Mouse (Mus musculus) heart, embryonic 12.5 days (tissue): ENCODE data around the gene Epha4. TPM values are rescaled to one million over a fixed set of nuclear protein-coding genes. Genes with fewer than 3 reads are reported as not detected.

Source experiments
- ATAC-seq: fragments of 200-750 bp; cut with Nextera tagmentation; 2 replicates; pipeline ENCODE4 v1.8.0; 2017; ENCODE audit warnings: moderate TSS enrichment, moderate library complexity; ENCODE audit not compliant: insufficient number of reproducible peaks, low FRiP score
- H3K27ac ChIP-seq: fragments of 300-500 bp; sonication (generic); 2 replicates; pipeline ENCODE4 v1.5.1; 2016; ENCODE audit warnings: mild to moderate bottlenecking, moderate library complexity; ENCODE audit not compliant: poor library complexity, severe bottlenecking
- H3K27me3 ChIP-seq: fragments of 300-500 bp; sonication (generic); replicated peaks from 2 replicates; pipeline ENCODE4 v1.6.1; 2016; ENCODE audit warnings: mild to moderate bottlenecking, moderate library complexity
- H3K36me3 ChIP-seq: fragments of 300-500 bp; sonication (generic); 2 replicates; pipeline ENCODE4 v1.6.1; 2016; ENCODE audit warnings: mild to moderate bottlenecking, moderate library complexity
- H3K4me1 ChIP-seq: fragments of 300-500 bp; sonication (generic); replicated peaks from 2 replicates; pipeline ENCODE4 v1.6.1; 2016; ENCODE audit warnings: mild to moderate bottlenecking
- H3K4me2 ChIP-seq: fragments of 300-500 bp; sonication (generic); 2 replicates; pipeline ENCODE4 v1.6.1; 2016; ENCODE audit warnings: mild to moderate bottlenecking, moderate library complexity
- H3K4me3 ChIP-seq: fragments of 300-500 bp; sonication (generic); 2 replicates; pipeline ENCODE4 v1.5.1; 2016; ENCODE audit warnings: mild to moderate bottlenecking
- H3K9ac ChIP-seq: fragments of 300-500 bp; sonication (generic); 2 replicates; pipeline ENCODE4 v1.6.1; 2016; ENCODE audit warnings: mild to moderate bottlenecking, moderate library complexity
- H3K9me3 ChIP-seq: fragments of 300-500 bp; sonication (generic); replicated peaks from 2 replicates; pipeline ENCODE4 v1.6.1; 2016; ENCODE audit warnings: mild to moderate bottlenecking, moderate library complexity
- WGBS: fragments of 180-500 bp; shearing (Covaris S2); methylation state at CpG from one replicate; pipeline ENCODE4 v1.1.7; 2016; 5-methylcytosine and 5-hydroxymethylcytosine counted together
- polyA plus RNA-seq: library from polyadenylated mRNA; unstranded; fragments of >200 nt; fragmentation: Nextera tagmentation; extraction: Ambion mirVana; gene quantifications from 2 replicates; pipeline ENCODE4 v1.2.1, GENCODE M21; 2016

Epha4 gene
- polyA plus RNA-seq, 1 experiment from 2014 or later, result 6.2 TPM

GRCm38 (mm10) chr1:77457446-77457800 lies 57.5 kb downstream of the Epha4 start:
- H3K36me3 ChIP-seq, result no peaks in the 10 kb centered on the region
- H3K27me3 ChIP-seq, result no peaks in the 10 kb centered on the region
- no peak for ATAC-seq
- 65% methylated on average over 6 of the region's 6 CpGs for WGBS
- no peak overlapping the region for H3K27ac ChIP-seq
- H3K4me3 ChIP-seq, result no peak overlapping the region
- no peak overlapping the region for H3K4me2 ChIP-seq
- H3K4me1 ChIP-seq, result peaks cover 16% of the 10 kb centered on the region
- no peaks in the 10 kb centered on the region for H3K9me3 ChIP-seq
- no peak overlapping the region for H3K9ac ChIP-seq

DNA sequence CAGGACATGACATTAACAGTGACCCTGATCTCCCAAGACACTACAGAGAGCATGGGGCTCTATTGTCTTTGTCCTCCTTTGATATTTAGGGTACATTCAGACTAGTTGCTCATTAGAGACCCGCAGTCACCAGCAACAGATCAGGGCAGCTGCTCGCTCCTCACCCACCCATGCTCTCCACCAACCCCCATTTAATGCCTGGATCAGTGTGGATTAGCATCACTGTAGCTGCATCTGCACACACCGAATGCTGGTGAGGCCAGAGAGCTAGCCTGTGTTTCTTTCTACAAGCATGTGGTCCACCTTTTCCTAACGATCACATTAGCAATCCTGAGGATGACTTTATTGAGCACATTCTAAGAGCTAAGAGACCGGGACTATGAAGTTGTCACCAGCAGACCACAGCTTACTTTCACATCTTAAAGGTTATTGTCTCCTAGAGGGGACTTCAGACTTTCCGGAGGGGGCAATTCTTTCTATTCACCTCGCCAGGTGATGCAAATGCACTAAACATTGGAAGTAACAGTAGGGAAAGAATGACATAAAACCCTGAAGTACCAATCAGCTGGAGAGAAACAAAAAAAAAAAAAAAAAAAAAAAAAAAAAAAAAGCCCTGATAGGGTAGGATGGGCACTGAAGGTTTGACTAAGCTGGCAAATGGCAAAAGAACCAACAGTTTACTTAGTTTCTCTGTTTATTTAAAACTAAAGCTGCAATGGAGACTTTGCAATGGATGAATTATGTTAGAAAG lies 58.0 kb downstream of the Epha4 start:
- 79% methylated on average over 7 of the region's 7 CpGs for WGBS
- ATAC-seq, result no peak

DNA sequence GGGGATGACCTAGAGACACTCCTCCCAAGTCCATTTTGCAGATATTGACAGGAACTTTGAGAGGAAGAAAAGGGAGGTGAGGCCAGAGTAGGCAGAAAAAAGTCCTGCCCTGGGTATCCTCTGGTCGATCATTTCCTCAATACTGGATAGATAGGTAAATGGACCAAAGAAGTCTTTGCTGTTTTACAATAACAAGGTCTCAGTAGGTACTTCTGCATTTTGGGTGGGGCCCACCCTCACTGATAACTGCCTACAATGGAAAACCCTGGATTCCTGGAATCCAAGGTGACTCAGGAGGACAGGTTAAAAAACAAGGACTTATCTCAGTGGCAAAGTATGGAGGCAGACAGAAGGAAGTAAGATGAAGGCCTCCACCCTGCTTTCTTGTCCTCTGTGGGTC lies 61.1 kb downstream of the Epha4 start:
- Histone ChIP-seq H3K4me3 (no peak overlapping the region), H3K27me3 (no peaks in the 10 kb centered on the region), H3K9me3 (no peaks in the 10 kb centered on the region), H3K9ac (no peak overlapping the region), H3K27ac (no peak overlapping the region), H3K36me3 (no peaks in the 10 kb centered on the region), H3K4me1 (no peaks in the 10 kb centered on the region), H3K4me2 (no peak overlapping the region)
- 85% methylated on average over 1 of the region's 1 CpGs for WGBS
- ATAC-seq, result no peak

More for the DNA sequence above, 58.0 kb downstream of the Epha4 start:
- H3K27ac ChIP-seq, result no peak overlapping the region
- no peaks in the 10 kb centered on the region for H3K36me3 ChIP-seq
- H3K9me3 ChIP-seq, result no peaks in the 10 kb centered on the region
- no peak overlapping the region for H3K9ac ChIP-seq
- H3K4me3 ChIP-seq, result no peak overlapping the region
- no peaks in the 10 kb centered on the region for H3K27me3 ChIP-seq
- H3K4me1 ChIP-seq, result peaks cover 11% of the 10 kb centered on the region
- H3K4me2 ChIP-seq, result no peak overlapping the region

GRCm38 (mm10) chr1:77452721-77453120 lies 62.2 kb downstream of the Epha4 start:
- Histone ChIP-seq H3K36me3 (no peaks in the 10 kb centered on the region), H3K9ac (no peak overlapping the region), H3K9me3 (no peaks in the 10 kb centered on the region), H3K4me3 (no peak overlapping the region), H3K27me3 (no peaks in the 10 kb centered on the region), H3K4me1 (no peaks in the 10 kb centered on the region), H3K27ac (no peak overlapping the region), H3K4me2 (no peak overlapping the region)
- WGBS, result 78% methylated on average over 3 of the region's 3 CpGs
- no peak for ATAC-seq

DNA sequence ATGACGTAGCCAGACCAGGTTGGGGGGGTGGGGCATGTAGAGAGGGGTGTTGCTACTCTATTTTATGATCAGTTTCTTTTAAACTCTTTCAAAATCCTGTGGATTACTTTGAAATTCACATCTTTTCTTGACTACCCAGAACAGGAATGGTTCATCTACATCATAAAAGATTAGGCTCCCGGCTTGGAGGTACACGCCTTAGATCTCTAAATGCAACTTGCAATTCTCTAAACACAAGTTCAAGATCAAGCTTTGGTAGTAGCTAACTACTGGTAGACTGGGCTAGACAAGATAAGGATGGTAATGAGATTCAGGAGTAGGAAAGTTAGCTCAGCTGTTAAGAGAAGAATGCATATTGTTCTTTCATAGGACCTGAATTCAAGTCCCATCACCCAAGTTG lies 63.3 kb downstream of the Epha4 start:
- no peak for ATAC-seq
- Histone ChIP-seq H3K27ac (no peak overlapping the region), H3K4me2 (no peak overlapping the region), H3K9ac (no peak overlapping the region), H3K36me3 (no peaks in the 10 kb centered on the region), H3K27me3 (no peaks in the 10 kb centered on the region), H3K4me3 (no peak overlapping the region), H3K4me1 (no peaks in the 10 kb centered on the region), H3K9me3 (no peaks in the 10 kb centered on the region)
- 83% methylated on average over 3 of the region's 3 CpGs for WGBS

DNA sequence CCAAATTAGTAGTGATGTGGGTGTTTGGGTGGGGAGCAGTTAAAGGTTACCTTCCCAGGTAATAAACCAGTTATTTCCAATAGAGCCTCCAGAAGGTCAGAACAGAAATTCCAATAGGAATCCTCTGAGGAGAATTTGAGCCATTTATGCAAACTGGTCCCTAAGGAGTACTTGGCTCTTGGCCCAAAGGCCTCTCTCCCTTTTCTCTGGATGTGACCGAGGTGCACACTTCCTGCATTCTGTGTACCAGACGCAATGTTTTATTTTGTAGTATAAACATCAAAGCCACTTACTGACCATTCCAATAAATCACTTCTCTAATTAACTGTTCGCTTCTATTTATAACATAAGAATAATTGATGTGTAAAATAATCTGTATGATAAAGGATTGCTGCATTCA lies 64.7 kb downstream of the Epha4 start:
- Histone ChIP-seq H3K9ac (no peak overlapping the region), H3K36me3 (no peaks in the 10 kb centered on the region), H3K27me3 (no peaks in the 10 kb centered on the region), H3K4me3 (no peak overlapping the region), H3K9me3 (no peaks in the 10 kb centered on the region), H3K27ac (no peak overlapping the region), H3K4me1 (peaks cover 10% of the 10 kb centered on the region; the same call in 1 of the 2 replicates), H3K4me2 (no peak overlapping the region)
- WGBS, result 73% methylated on average over 3 of the region's 3 CpGs
- no peak for ATAC-seq

DNA sequence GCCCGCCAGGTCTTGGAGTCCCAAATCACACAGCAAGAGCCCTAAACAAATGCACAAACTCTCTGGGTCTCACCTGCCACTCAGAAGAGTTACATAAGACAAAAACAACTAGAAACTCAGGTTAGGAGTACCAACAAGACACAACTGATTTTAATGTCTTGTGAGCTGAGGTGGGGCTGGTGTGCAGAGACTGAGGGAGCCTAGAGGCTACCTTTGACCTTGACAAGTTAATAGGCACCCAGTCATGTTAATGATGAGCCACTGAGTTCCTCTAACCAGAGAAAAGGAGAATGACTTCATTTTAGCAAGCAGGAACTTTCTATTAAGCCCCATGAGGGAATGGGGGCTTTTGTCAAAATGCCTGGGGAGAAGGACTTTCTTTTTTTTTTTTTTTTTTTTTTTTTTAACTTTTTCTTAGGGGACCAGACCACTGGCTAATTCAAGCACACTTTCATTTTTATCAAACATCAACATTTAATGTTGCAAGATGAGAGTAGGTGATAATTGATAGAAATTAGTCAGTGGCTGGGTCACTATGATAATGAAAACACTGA lies 67.8 kb downstream of the Epha4 start:
- 93% methylated on average over 1 of the region's 1 CpGs for WGBS
- Histone ChIP-seq H3K4me1 (peaks cover 18% of the 10 kb centered on the region; the same call in 1 of the 2 replicates), H3K9ac (no peak overlapping the region), H3K36me3 (no peaks in the 10 kb centered on the region), H3K4me3 (no peak overlapping the region), H3K4me2 (no peak overlapping the region), H3K9me3 (no peaks in the 10 kb centered on the region), H3K27ac (no peak overlapping the region), H3K27me3 (no peaks in the 10 kb centered on the region)
- no peak for ATAC-seq

GRCm38 (mm10) chr1:77446438-77446837 lies 68.5 kb downstream of the Epha4 start:
- H3K36me3 ChIP-seq, result no peaks in the 10 kb centered on the region
- H3K4me1 ChIP-seq, result peaks cover 25% of the 10 kb centered on the region
- no peak overlapping the region for H3K4me2 ChIP-seq
- H3K27me3 ChIP-seq, result no peaks in the 10 kb centered on the region
- no peak for ATAC-seq
- H3K9me3 ChIP-seq, result no peaks in the 10 kb centered on the region
- 76% methylated on average over 12 of the region's 12 CpGs for WGBS
- no peak overlapping the region for H3K27ac ChIP-seq
- no peak overlapping the region for H3K4me3 ChIP-seq
- no peak overlapping the region for H3K9ac ChIP-seq

DNA sequence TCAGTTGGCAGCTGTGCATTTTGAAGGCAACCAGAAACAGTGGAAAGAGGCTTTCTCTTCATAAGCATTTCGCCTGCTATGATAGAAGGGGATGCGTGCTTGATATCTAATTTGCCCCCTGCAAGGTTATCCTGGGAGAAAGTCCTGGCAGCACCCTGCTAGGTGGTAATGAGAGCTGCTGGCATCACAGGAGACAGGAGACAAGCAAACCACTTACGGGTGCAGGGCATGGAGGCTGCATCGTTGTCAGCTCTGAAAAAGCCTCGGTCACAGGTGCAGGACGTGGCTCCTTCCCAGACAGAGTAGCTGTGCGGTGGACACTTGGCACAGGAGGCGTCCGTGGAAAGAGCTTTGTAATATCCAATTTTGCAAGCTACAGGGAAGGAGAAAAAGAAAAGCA lies 70.2 kb downstream of the Epha4 start:
- Histone ChIP-seq H3K4me2 (no peak overlapping the region), H3K9me3 (no peaks in the 10 kb centered on the region), H3K4me1 (peaks cover 37% of the 10 kb centered on the region), H3K9ac (no peak overlapping the region), H3K36me3 (no peaks in the 10 kb centered on the region), H3K4me3 (no peak overlapping the region), H3K27me3 (no peaks in the 10 kb centered on the region), H3K27ac (no peak overlapping the region)
- no peak for ATAC-seq
- WGBS, result 65% methylated on average over 9 of the region's 9 CpGs

DNA sequence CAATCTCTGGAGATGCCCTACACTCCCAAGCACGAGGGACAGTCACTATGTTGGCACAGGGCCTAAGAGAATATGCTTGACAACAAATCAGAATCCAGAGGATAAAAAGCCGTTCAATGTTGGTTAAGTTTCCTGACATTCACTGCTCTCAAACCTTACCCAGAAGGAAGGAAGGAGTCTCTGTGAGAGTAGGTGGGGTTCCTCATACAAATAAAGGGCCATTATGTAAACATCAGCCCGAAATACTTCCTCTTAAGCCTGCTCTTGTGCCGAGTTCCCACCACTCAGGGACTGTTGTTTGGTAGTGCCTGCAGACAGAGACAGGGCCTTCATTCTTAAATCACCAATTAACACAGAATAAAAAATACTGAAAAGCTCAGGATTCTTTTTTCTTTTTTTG lies 72.9 kb downstream of the Epha4 start:
- Histone ChIP-seq H3K4me1 (peaks cover 40% of the 10 kb centered on the region), H3K4me2 (no peak overlapping the region), H3K9me3 (no peaks in the 10 kb centered on the region), H3K27ac (no peak overlapping the region), H3K4me3 (no peak overlapping the region), H3K36me3 (no peaks in the 10 kb centered on the region), H3K27me3 (no peaks in the 10 kb centered on the region), H3K9ac (no peak overlapping the region)
- 28% methylated on average over 4 of the region's 4 CpGs for WGBS
- no peak for ATAC-seq

GRCm38 (mm10) chr1:77441401-77441800 lies 73.5 kb downstream of the Epha4 start:
- no peak overlapping the region for H3K4me3 ChIP-seq

DNA sequence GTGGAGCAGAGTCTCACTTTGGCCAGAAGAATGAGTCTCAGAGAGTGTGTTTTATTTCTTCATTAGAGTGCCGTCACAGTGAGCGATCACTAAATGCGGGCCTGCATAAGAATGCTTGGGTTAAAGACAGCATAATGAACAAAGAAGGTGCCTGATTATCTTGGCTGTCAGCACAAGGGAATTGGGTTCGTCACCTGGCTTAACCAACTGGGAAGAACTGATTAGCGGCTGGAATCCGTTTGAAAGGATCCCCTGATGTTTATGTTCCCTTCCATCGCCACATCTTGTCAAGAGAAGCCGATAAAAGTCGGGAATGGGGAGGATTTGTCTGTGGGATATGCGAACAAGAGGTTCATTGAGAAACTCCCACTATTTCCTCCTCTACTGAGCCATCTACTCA lies 74.4 kb downstream of the Epha4 start:
- H3K9me3 ChIP-seq, result no peaks in the 10 kb centered on the region
- H3K27me3 ChIP-seq, result no peaks in the 10 kb centered on the region
- H3K27ac ChIP-seq, result no peak overlapping the region
- no peaks in the 10 kb centered on the region for H3K36me3 ChIP-seq
- WGBS, result 13% methylated on average over 10 of the region's 10 CpGs
- no peak for ATAC-seq
- H3K4me1 ChIP-seq, result peaks cover 33% of the 10 kb centered on the region
- H3K4me2 ChIP-seq, result no peak overlapping the region
- H3K4me3 ChIP-seq, result no peak overlapping the region
- H3K9ac ChIP-seq, result no peak overlapping the region

More at GRCm38 (mm10) chr1:77441401-77441800, 73.5 kb downstream of the Epha4 start:
- WGBS, result 25% methylated on average over 4 of the region's 4 CpGs
- Histone ChIP-seq H3K9me3 (no peaks in the 10 kb centered on the region), H3K36me3 (no peaks in the 10 kb centered on the region), H3K4me1 (peaks cover 40% of the 10 kb centered on the region), H3K27me3 (no peaks in the 10 kb centered on the region), H3K27ac (no peak overlapping the region), H3K4me2 (no peak overlapping the region), H3K9ac (no peak overlapping the region)
- ATAC-seq, result no peak
